Mouse (Mus musculus) stomach, embryonic 15.5 days (tissue): ENCODE results near the gene Pik3ap1. TPM values are rescaled to one million over a fixed set of nuclear protein-coding genes. Genes with fewer than 3 reads are reported as not detected.
A peak's percentile ranks its signal among the peaks of the same experiment; 100 is the strongest.

Experiments used
- ATAC-seq: fragments of 200-750 bp; cut with Nextera tagmentation; 2 replicates; pipeline ENCODE4 v1.8.0; 2017; ENCODE audit warnings: low read depth, moderate number of reproducible peaks, moderate TSS enrichment; ENCODE audit not compliant: insufficient read depth, low FRiP score
- H3K27ac ChIP-seq: fragments of 300-500 bp; sonication (generic); 2 replicates; pipeline ENCODE4 v1.5.1; 2015; ENCODE audit warnings: mild to moderate bottlenecking, inconsistent platforms
- H3K27me3 ChIP-seq: fragments of 300-500 bp; sonication (generic); replicated peaks from 2 replicates; pipeline ENCODE4 v1.6.1; 2015; ENCODE audit warnings: inconsistent platforms
- H3K36me3 ChIP-seq: fragments of 300-500 bp; sonication (generic); 2 replicates; pipeline ENCODE4 v1.6.1; 2015; ENCODE audit warnings: inconsistent platforms
- H3K4me1 ChIP-seq: fragments of 300-500 bp; sonication (generic); 2 replicates; pipeline ENCODE4 v1.6.1; 2015; ENCODE audit warnings: inconsistent platforms
- H3K4me2 ChIP-seq: fragments of 300-500 bp; sonication (generic); 2 replicates; pipeline ENCODE4 v1.6.1; 2015; ENCODE audit warnings: mild to moderate bottlenecking, inconsistent platforms
- H3K4me3 ChIP-seq: fragments of 300-500 bp; sonication (generic); replicated peaks from 2 replicates; pipeline ENCODE4 v1.5.1; 2015; ENCODE audit warnings: inconsistent platforms
- H3K9ac ChIP-seq: fragments of 300-500 bp; sonication (generic); 2 replicates; pipeline ENCODE4 v1.6.1; 2015; ENCODE audit warnings: inconsistent platforms
- H3K9me3 ChIP-seq: fragments of 300-500 bp; sonication (generic); 2 replicates; pipeline ENCODE4 v1.6.1; 2016; ENCODE audit warnings: inconsistent platforms
- WGBS: fragments of 180-500 bp; shearing (Covaris S2); methylation state at CpG from one replicate; pipeline ENCODE4 v1.1.7; 2015; 5-methylcytosine and 5-hydroxymethylcytosine counted together
- polyA plus RNA-seq: library from polyadenylated mRNA; unstranded; fragments of >200 nt; fragmentation: Nextera tagmentation; extraction: Ambion mirVana; gene quantifications from 2 replicates; pipeline ENCODE4 v1.2.1, GENCODE M21; 2015

The Pik3ap1 gene
- polyA plus RNA-seq, 1 experiment from 2014 or later = 10.5 TPM

- Histone ChIP-seq H3K4me3 (no peak overlapping the region), H3K36me3 (no peaks in the 10 kb centered on the region), H3K27me3 (no peaks in the 10 kb centered on the region), H3K27ac (no peak overlapping the region), H3K9ac (no peak overlapping the region), H3K4me2 (no peak overlapping the region), H3K4me1 (no peaks in the 10 kb centered on the region), H3K9me3 (no peaks in the 10 kb centered on the region)
- no peak for ATAC-seq
- WGBS = 56% methylated on average over 5 of the region's 5 CpGs
These were observed 93.8 kb downstream of the Pik3ap1 start for GRCm38 (mm10) chr19:41290952-41291619.

GRCm38 (mm10) chr19:41288568-41288967 lies 96.3 kb downstream of the Pik3ap1 start:
- H3K4me2 ChIP-seq = no peak overlapping the region
- peaks cover 6% of the 10 kb centered on the region; the same call in 1 of the 2 replicates for H3K4me1 ChIP-seq
- no peak overlapping the region for H3K27ac ChIP-seq
- no peaks in the 10 kb centered on the region for H3K27me3 ChIP-seq
- H3K4me3 ChIP-seq = no peak overlapping the region
- no peaks in the 10 kb centered on the region for H3K36me3 ChIP-seq
- ATAC-seq = no peak
- H3K9ac ChIP-seq = no peak overlapping the region
- WGBS = 74% methylated on average over 6 of the region's 6 CpGs
- no peaks in the 10 kb centered on the region for H3K9me3 ChIP-seq

- Histone ChIP-seq H3K36me3 (no peaks in the 10 kb centered on the region), H3K4me3 (no peak overlapping the region), H3K27me3 (no peaks in the 10 kb centered on the region), H3K9me3 (no peaks in the 10 kb centered on the region), H3K4me1 (peaks cover 6% of the 10 kb centered on the region; the same call in 1 of the 2 replicates), H3K27ac (no peak overlapping the region), H3K9ac (no peak overlapping the region), H3K4me2 (no peak overlapping the region)
- WGBS = 86% methylated on average over 7 of the region's 7 CpGs
- ATAC-seq = no peak
These were observed 97.7 kb downstream of the Pik3ap1 start for GRCm38 (mm10) chr19:41287224-41287623.

- ATAC-seq = no peak; the same call in 1 of the 2 replicates
- Histone ChIP-seq H3K9ac (no peak overlapping the region), H3K4me2 (no peak overlapping the region), H3K4me1 (peaks cover 6% of the 10 kb centered on the region; the same call in 1 of the 2 replicates), H3K27me3 (no peaks in the 10 kb centered on the region), H3K27ac (no peak overlapping the region), H3K4me3 (no peak overlapping the region), H3K36me3 (no peaks in the 10 kb centered on the region), H3K9me3 (no peaks in the 10 kb centered on the region)
- WGBS = 30% methylated on average over 6 of the region's 6 CpGs
These were observed 100.4 kb downstream of the Pik3ap1 start for GRCm38 (mm10) chr19:41284515-41284914.

GRCm38 (mm10) chr19:41282718-41283117 lies 102.2 kb downstream of the Pik3ap1 start:
- WGBS = 63% methylated on average over 5 of the region's 5 CpGs
- no peak overlapping the region for H3K27ac ChIP-seq
- no peaks in the 10 kb centered on the region for H3K27me3 ChIP-seq
- no peak overlapping the region for H3K4me2 ChIP-seq
- peaks cover 6% of the 10 kb centered on the region; the same call in 1 of the 2 replicates for H3K4me1 ChIP-seq
- no peaks in the 10 kb centered on the region for H3K9me3 ChIP-seq
- H3K9ac ChIP-seq = no peak overlapping the region
- no peak for ATAC-seq
- H3K4me3 ChIP-seq = no peak overlapping the region
- H3K36me3 ChIP-seq = no peaks in the 10 kb centered on the region

- Histone ChIP-seq H3K4me1 (peaks cover 6% of the 10 kb centered on the region; the same call in 1 of the 2 replicates), H3K27me3 (no peaks in the 10 kb centered on the region), H3K9ac (no peak overlapping the region), H3K9me3 (no peaks in the 10 kb centered on the region), H3K4me3 (no peak overlapping the region), H3K27ac (no peak overlapping the region), H3K4me2 (no peak overlapping the region), H3K36me3 (no peaks in the 10 kb centered on the region)
- 82% methylated on average over 4 of the region's 4 CpGs for WGBS
- no peak for ATAC-seq
These were observed 102.7 kb downstream of the Pik3ap1 start for GRCm38 (mm10) chr19:41282216-41282615.

- no peak overlapping the region for H3K4me3 ChIP-seq
- peaks cover 6% of the 10 kb centered on the region; the same call in 1 of the 2 replicates for H3K4me1 ChIP-seq
- H3K36me3 ChIP-seq = no peaks in the 10 kb centered on the region
- no peak overlapping the region for H3K9ac ChIP-seq
- no peaks in the 10 kb centered on the region for H3K27me3 ChIP-seq
- ATAC-seq = no peak
- WGBS = 72% methylated on average over 8 of the region's 8 CpGs
- no peak overlapping the region for H3K27ac ChIP-seq
- H3K4me2 ChIP-seq = no peak overlapping the region
- no peaks in the 10 kb centered on the region for H3K9me3 ChIP-seq
These were observed 105.1 kb downstream of the Pik3ap1 start for GRCm38 (mm10) chr19:41279724-41280244.

GRCm38 (mm10) chr19:41278606-41279005 lies 106.3 kb downstream of the Pik3ap1 start:
- no peak for ATAC-seq
- no peak overlapping the region for H3K4me3 ChIP-seq
- H3K4me1 ChIP-seq = no peaks in the 10 kb centered on the region
- WGBS = 81% methylated on average over 7 of the region's 7 CpGs
- no peak overlapping the region for H3K9ac ChIP-seq
- no peaks in the 10 kb centered on the region for H3K27me3 ChIP-seq
- no peaks in the 10 kb centered on the region for H3K36me3 ChIP-seq
- H3K27ac ChIP-seq = no peak overlapping the region
- H3K9me3 ChIP-seq = no peaks in the 10 kb centered on the region
- no peak overlapping the region for H3K4me2 ChIP-seq

- Histone ChIP-seq H3K9me3 (no peaks in the 10 kb centered on the region), H3K27me3 (no peaks in the 10 kb centered on the region), H3K36me3 (no peaks in the 10 kb centered on the region), H3K27ac (peak overlapping the region; percentile 44; the same call in 1 of the 2 replicates), H3K4me3 (no peak overlapping the region), H3K4me1 (no peaks in the 10 kb centered on the region), H3K4me2 (no peak overlapping the region; the same call in 1 of the 2 replicates), H3K9ac (no peak overlapping the region)
- peak; percentile 84 for ATAC-seq
- WGBS = 50% methylated on average over 3 of the region's 3 CpGs
These were observed 109.3 kb downstream of the Pik3ap1 start for GRCm38 (mm10) chr19:41275588-41275987.

- no peaks in the 10 kb centered on the region for H3K4me1 ChIP-seq
- no peaks in the 10 kb centered on the region for H3K27me3 ChIP-seq
- no peaks in the 10 kb centered on the region for H3K36me3 ChIP-seq
- H3K4me3 ChIP-seq = no peak overlapping the region
- no peaks in the 10 kb centered on the region for H3K9me3 ChIP-seq
- no peak overlapping the region for H3K27ac ChIP-seq
- no peak overlapping the region for H3K4me2 ChIP-seq
- 76% methylated on average over 7 of the region's 7 CpGs for WGBS
- no peak overlapping the region for H3K9ac ChIP-seq
- ATAC-seq = no peak
These were observed 114.0 kb downstream of the Pik3ap1 start for GRCm38 (mm10) chr19:41270906-41271305.

GRCm38 (mm10) chr19:41270151-41270727 lies 114.7 kb downstream of the Pik3ap1 start:
- Histone ChIP-seq H3K36me3 (no peaks in the 10 kb centered on the region), H3K9ac (no peak overlapping the region), H3K4me2 (no peak overlapping the region), H3K27ac (no peak overlapping the region), H3K4me1 (no peaks in the 10 kb centered on the region), H3K4me3 (no peak overlapping the region), H3K27me3 (no peaks in the 10 kb centered on the region), H3K9me3 (no peaks in the 10 kb centered on the region)
- WGBS = 52% methylated on average over 9 of the region's 9 CpGs
- 0 out of 2 replicates have a peak, but pooled peaks have one; percentile 39 for ATAC-seq

GRCm38 (mm10) chr19:41266251-41266901 lies 118.5 kb downstream of the Pik3ap1 start:
- H3K27ac ChIP-seq = no peak overlapping the region
- H3K9ac ChIP-seq = no peak overlapping the region
- no peak for ATAC-seq
- H3K4me2 ChIP-seq = no peak overlapping the region
- no peak overlapping the region for H3K4me3 ChIP-seq
- H3K9me3 ChIP-seq = no peaks in the 10 kb centered on the region
- WGBS = 58% methylated on average over 8 of the region's 8 CpGs
- no peaks in the 10 kb centered on the region for H3K36me3 ChIP-seq
- H3K4me1 ChIP-seq = peaks cover 11% of the 10 kb centered on the region; the same call in 1 of the 2 replicates
- H3K27me3 ChIP-seq = no peaks in the 10 kb centered on the region
